Mouse (Mus musculus): ENCODE results near the gene Samd9l.
"Not testable (repeated sequence)": the region's sequence is repeated elsewhere in the genome, so short reads cannot be mapped to it uniquely, and the experiment has no call there.

Gene Samd9l

DNA sequence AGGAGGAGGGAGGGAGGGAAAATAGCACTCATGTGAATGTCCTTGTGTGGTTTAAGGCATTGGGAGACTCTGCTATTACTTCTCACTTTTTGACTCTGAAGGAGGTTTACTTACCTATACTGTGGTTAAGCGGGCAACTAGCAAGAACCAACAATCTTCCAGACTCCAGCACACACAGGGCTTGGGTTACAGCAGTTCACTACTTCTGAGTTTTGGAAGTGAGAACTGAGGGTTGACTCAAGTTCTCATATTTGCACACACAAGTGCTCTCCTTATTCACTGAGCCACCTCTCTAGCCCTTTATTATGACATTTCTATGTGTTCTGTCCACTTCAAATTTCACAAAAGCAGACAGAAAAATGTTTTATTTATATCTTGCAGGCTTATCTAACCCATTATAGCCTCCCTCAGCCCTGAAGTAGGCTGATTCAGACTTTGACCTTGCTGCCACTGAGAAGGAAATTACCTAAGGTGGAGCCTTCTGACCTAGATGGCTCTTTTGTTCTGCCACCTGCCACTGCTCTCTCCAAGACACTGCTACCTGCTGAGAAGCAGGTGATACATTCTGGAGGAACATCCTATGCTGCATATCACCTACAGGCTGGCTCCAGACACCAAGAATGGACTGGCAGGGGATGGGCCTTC is 55.6 kb downstream of the Samd9l start:
- not testable (repeated sequence) for DNase-seq (ENCODE audit: low read depth, low spot score)

DNA sequence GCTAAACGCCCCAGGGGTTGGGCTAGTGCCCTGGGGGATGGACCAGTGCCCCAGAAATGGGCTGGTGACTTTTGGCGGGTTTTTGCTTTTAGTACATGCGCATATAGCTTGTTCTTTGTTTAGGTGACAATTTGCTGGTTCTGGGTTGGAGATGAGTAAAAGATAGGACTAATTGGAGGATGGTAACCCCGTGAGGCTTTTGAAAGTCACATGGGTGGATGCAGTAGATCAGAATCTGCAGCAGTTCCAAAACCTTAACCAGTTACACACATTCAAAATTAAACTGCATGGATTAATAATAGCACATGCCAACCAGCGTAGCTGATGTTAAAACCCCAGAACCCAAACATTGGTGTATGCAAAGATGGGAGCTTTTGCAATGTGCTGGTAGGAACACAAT is 57.9 kb downstream of the Samd9l start:
- DNase-seq (ENCODE audit: low read depth, low spot score) = no peak

DNA sequence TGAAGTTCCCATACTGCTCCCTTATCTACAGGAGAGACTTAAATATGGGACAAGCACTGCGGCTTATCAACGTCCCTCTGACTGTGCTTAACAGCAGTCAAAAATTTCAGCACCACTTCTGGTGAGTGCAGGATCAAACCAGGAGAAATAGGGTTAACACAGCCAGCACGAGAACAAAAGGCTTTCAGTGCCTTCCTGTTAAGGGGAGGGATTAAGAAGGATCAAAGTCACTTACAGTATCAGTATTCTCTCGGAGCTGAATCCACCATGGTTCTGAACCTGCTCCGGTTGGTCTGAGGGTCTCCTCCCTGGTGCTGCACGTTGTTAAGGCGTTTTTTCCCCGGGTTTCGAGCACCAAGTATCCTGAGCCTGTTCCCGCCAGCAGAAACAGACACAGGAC is 58.4 kb downstream of the Samd9l start:
- DNase-seq (ENCODE audit: low read depth, low spot score) = peak; percentile 6

DNA sequence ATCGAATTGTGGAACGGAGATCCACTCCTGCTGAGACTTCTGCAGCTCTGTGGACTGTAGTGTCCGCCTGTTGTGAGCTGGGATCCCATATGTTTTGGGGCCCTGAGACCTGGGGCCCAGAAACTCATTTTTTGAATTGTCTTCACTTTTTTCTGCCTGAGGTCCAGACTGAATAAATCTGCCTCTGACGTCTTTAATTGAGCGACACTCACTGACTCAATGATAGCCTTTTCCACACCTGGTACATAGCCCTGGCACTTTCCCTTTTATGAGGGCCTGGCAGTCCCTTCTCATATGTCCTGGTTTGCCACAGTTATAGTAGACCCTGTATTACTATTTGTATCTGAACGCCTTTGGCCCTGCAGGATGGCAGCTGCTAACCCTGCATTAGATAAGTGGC is 60.2 kb downstream of the Samd9l start:
- peak; percentile 7 for DNase-seq (ENCODE audit: low read depth, low spot score)

All from mesoderm, embryonic 11.5 days (tissue).